In the genomic region with DNA sequence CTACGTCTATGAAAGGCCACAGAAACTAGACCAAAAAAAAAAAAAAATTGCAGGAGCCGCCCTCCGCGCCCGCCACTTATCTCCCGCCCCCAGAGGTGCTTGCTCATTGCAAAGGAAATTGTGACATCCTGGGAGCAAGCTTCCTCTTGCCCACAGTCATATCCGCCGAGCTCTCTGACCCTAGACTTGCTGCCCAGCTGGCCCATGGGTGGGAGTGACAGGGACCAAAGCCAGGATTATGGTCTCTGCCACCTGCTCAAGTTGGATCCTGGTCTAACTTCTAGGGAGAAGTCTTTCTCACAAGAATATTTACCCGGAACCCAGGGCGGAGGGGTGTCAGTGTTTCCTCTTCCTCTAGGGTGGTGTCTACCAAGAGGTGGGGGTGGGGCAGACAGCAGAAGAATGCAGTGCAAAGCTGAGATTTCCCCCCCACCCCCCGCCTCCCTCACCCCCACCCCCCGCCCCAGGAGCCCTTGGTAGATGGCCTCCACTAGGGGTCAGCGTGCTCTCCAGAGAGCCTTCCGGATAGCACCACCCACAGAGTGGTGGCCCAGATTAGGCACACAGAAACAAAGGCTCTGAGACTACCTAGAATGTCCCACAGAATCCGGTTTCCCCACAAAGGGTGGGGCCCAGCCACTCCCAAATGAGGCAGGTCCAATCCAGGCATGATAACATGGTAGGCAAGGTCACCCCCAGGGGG, we compare ENCODE assay signal across 8 mouse cellular contexts. TPM values are rescaled to one million over a fixed set of nuclear protein-coding genes. Genes with fewer than 3 reads are reported as not detected.
DNase-seq lines count a peak whose midpoint lies in the region; ATAC-seq lines count a peak whose summit lies in the region.

No protein-coding gene starts in this region.

- H3K9me3 ChIP-seq in hindbrain, embryonic 16.5 days (ENCODE audit: control insufficient read depth, low read length), result no peaks in the 10 kb centered on the region
- H3K9me3 ChIP-seq in hindbrain, embryonic 12.5 days (replicated peaks), result no peaks in the 10 kb centered on the region
- H3K9me3 ChIP-seq in megakaryocyte, embryonic 14.5 days, result no peaks in the 10 kb centered on the region

- no peak for ATAC-seq in hindbrain, embryonic 16.5 days
- ATAC-seq in hindbrain, embryonic 12.5 days (ENCODE audit: low FRiP score), result no peak

- no peaks in the 10 kb centered on the region for H3K36me3 ChIP-seq in hindbrain, embryonic 16.5 days (ENCODE audit: control insufficient read depth, insufficient read depth, low read length)
- H3K36me3 ChIP-seq in hindbrain, embryonic 12.5 days, result no peaks in the 10 kb centered on the region
- H3K36me3 ChIP-seq in megakaryocyte, embryonic 14.5 days (replicated peaks; ENCODE audit: low read length), result peaks cover 78% of the 10 kb centered on the region

- no peaks in the 10 kb centered on the region for H3K27me3 ChIP-seq in hindbrain, embryonic 16.5 days (replicated peaks; ENCODE audit: control insufficient read depth, insufficient read depth, low read length)
- 0 out of 2 replicates have a peak, but pooled peaks cover 6% of the 10 kb centered on the region for H3K27me3 ChIP-seq in hindbrain, embryonic 12.5 days
- no peaks in the 10 kb centered on the region for H3K27me3 ChIP-seq in megakaryocyte, embryonic 14.5 days (replicated peaks)

- H3K4me3 ChIP-seq in hindbrain, embryonic 16.5 days (ENCODE audit: low read length), result no peak overlapping the region
- no peak overlapping the region for H3K4me3 ChIP-seq in hindbrain, embryonic 12.5 days
- peak overlapping the region; percentile 89 for H3K4me3 ChIP-seq in megakaryocyte, embryonic 14.5 days (replicated peaks)

- H3K4me1 ChIP-seq in hindbrain, embryonic 16.5 days (ENCODE audit: control insufficient read depth, insufficient read depth, low read depth, low read length), result peaks cover 15% of the 10 kb centered on the region
- H3K4me1 ChIP-seq in hindbrain, embryonic 12.5 days, result peaks cover 25% of the 10 kb centered on the region
- H3K4me1 ChIP-seq in megakaryocyte, embryonic 14.5 days, result peaks cover 100% of the 10 kb centered on the region

- H3K27ac ChIP-seq in hindbrain, embryonic 16.5 days (ENCODE audit: low read depth, low read length), result 0 out of 2 replicates have a peak overlapping the region, but pooled peaks have one; percentile 1
- no peak overlapping the region for H3K27ac ChIP-seq in hindbrain, embryonic 12.5 days

- peak; percentile 31 for DNase-seq in Muller cell, postnatal 12 days (ENCODE audit: inconsistent ontology term)
- peak; percentile 81 to 85 for DNase-seq in heart, adult 9 months (ENCODE audit: low spot score in 2 of 2)
- peak; percentile 74 for DNase-seq in kidney, postnatal 10 days
- peak; percentile 41 for DNase-seq in thymus, postnatal 4 days
- no peak for DNase-seq in layer of hippocampus, postnatal 36 days

- 59% methylated on average over 13 of the region's 15 CpGs for WGBS in hindbrain, embryonic 16.5 days
- WGBS in hindbrain, embryonic 12.5 days, result 50% methylated on average over 15 of the region's 15 CpGs

- H3K9ac ChIP-seq in hindbrain, embryonic 16.5 days (ENCODE audit: low read depth, low read length), result no peak overlapping the region
- H3K9ac ChIP-seq in hindbrain, embryonic 12.5 days, result no peak overlapping the region

- no peak overlapping the region for H3K4me2 ChIP-seq in hindbrain, embryonic 16.5 days (ENCODE audit: low read length)
- no peak overlapping the region for H3K4me2 ChIP-seq in hindbrain, embryonic 12.5 days (replicated peaks)

RNA-seq across cellular contexts. Expression of a gene that starts 10.9 kb away (rescaled TPM):
- 1.7 and 2.1 TPM in 2 replicates for polyA plus RNA-seq in hindbrain, embryonic 16.5 days (2015; fragmentation: Nextera tagmentation; extraction: Ambion mirVana)
- 3.7 and 4.5 TPM in 2 replicates for polyA plus RNA-seq in hindbrain, embryonic 12.5 days (2016; fragmentation: Nextera tagmentation; extraction: Ambion mirVana)
- polyA plus RNA-seq in megakaryocyte, embryonic 14.5 days (2012; ENCODE audit: insufficient read depth, low replicate concordance), result 22.9 and 66.2 TPM in 2 replicates
- total RNA-seq in layer of hippocampus, postnatal 36 days (2021), result 1 to 10 TPM in 1 of 2 experiments, under 1 TPM in 1; 0.90 to 1.4 TPM

RNA-seq across cellular contexts. Expression of a gene that starts 29.7 kb away (rescaled TPM):
- polyA plus RNA-seq in hindbrain, embryonic 16.5 days (2015; fragmentation: Nextera tagmentation; extraction: Ambion mirVana), result 0.51 and 0.55 TPM in 2 replicates
- polyA plus RNA-seq in hindbrain, embryonic 12.5 days (2016; fragmentation: Nextera tagmentation; extraction: Ambion mirVana), result 0.15 TPM in 1 of 2 replicates, not detected in the other
- polyA plus RNA-seq in megakaryocyte, embryonic 14.5 days (2012; ENCODE audit: insufficient read depth, low replicate concordance), result 0.21 and 2.2 TPM in 2 replicates
- under 1 TPM; 0.33 to 0.77 TPM for total RNA-seq in layer of hippocampus, postnatal 36 days (2021)

RNA-seq across cellular contexts. Expression of a gene that starts 34.6 kb away (rescaled TPM):
- polyA plus RNA-seq in hindbrain, embryonic 16.5 days (2015; fragmentation: Nextera tagmentation; extraction: Ambion mirVana), result 16.4 and 16.6 TPM in 2 replicates
- 23.6 and 27.6 TPM in 2 replicates for polyA plus RNA-seq in hindbrain, embryonic 12.5 days (2016; fragmentation: Nextera tagmentation; extraction: Ambion mirVana)
- 67.5 and 115 TPM in 2 replicates for polyA plus RNA-seq in megakaryocyte, embryonic 14.5 days (2012; ENCODE audit: insufficient read depth, low replicate concordance)
- total RNA-seq in layer of hippocampus, postnatal 36 days (2021), result 10 to 100 TPM; 91.3 to 98.8 TPM

RNA-seq across cellular contexts. Expression of a gene that starts 37.4 kb away (rescaled TPM):
- polyA plus RNA-seq in hindbrain, embryonic 16.5 days (2015; fragmentation: Nextera tagmentation; extraction: Ambion mirVana), result 3.1 and 4.2 TPM in 2 replicates
- 0.34 and 0.43 TPM in 2 replicates for polyA plus RNA-seq in hindbrain, embryonic 12.5 days (2016; fragmentation: Nextera tagmentation; extraction: Ambion mirVana)
- not detected in 2 replicates for polyA plus RNA-seq in megakaryocyte, embryonic 14.5 days (2012; ENCODE audit: insufficient read depth, low replicate concordance)
- total RNA-seq in layer of hippocampus, postnatal 36 days (2021), result 1 to 10 TPM; 5.0 to 5.2 TPM

RNA-seq across cellular contexts. Expression of a gene that starts 38.2 kb away (rescaled TPM):
- 34.4 and 37.4 TPM in 2 replicates for polyA plus RNA-seq in hindbrain, embryonic 16.5 days (2015; fragmentation: Nextera tagmentation; extraction: Ambion mirVana)
- 4.5 and 5.9 TPM in 2 replicates for polyA plus RNA-seq in hindbrain, embryonic 12.5 days (2016; fragmentation: Nextera tagmentation; extraction: Ambion mirVana)
- polyA plus RNA-seq in megakaryocyte, embryonic 14.5 days (2012; ENCODE audit: insufficient read depth, low replicate concordance), result not detected in 2 replicates
- 10 to 100 TPM; 72.2 to 74.8 TPM for total RNA-seq in layer of hippocampus, postnatal 36 days (2021)

Comparison
In these comparisons a context has a peak if more than half of its experiments do, and no peak if none do; other contexts are left out.
1. DNase-seq: peak in Muller cell, postnatal 12 days (single experiment), heart, adult 9 months (2 of 2), kidney, postnatal 10 days (single experiment) and thymus, postnatal 4 days (single experiment); none in layer of hippocampus, postnatal 36 days (0 of 2).